Mouse (Mus musculus) bone marrow, adult 2 months (tissue): ENCODE results near the gene Fgfr2.

Source experiments
- CTCF ChIP-seq: fragments of 200-500 bp; IDR thresholded peaks from 2 replicates; pipeline ENCODE4 v1.5.1; 2011; ENCODE audit warnings: low read length, control low read depth; ENCODE audit not compliant: control insufficient read depth, insufficient read depth
- POLR2A ChIP-seq: fragments of 200-500 bp; IDR thresholded peaks from 2 replicates; pipeline ENCODE4 v1.6.1; 2011; ENCODE audit warnings: low read depth, mild to moderate bottlenecking, control low read depth, low read length, borderline replicate concordance; ENCODE audit not compliant: control insufficient read depth

GRCm38 (mm10) chr7:130520812-130521422 lies 2602.2 kb downstream of the Fgfr2 start:
- TF ChIP-seq POLR2A: no peak
- TF ChIP-seq CTCF: no peak
